Mouse (Mus musculus) forebrain, embryonic 14.5 days (tissue): ENCODE measurements around the gene Inf2. TPM values are rescaled to one million over a fixed set of nuclear protein-coding genes. Genes with fewer than 3 reads are reported as not detected.
A peak's percentile ranks its signal among the peaks of the same experiment; 100 is the strongest.

ENCODE experiments used
- ATAC-seq: fragments of 200-750 bp; cut with Nextera tagmentation; 2 replicates; pipeline ENCODE4 v1.8.0; 2017; ENCODE audit warnings: mild to moderate bottlenecking, moderate library complexity
- DNase-seq: peaks from one replicate; pipeline ENCODE4 v3.0.0-alpha.2; 2015; ENCODE audit warnings: low spot score
- H3K27ac ChIP-seq: fragments of 300-500 bp; sonication (generic); 2 replicates; pipeline ENCODE4 v1.5.1; 2014; ENCODE audit warnings: low read depth, mild to moderate bottlenecking, control low read depth, low read length, moderate library complexity
- H3K27me3 ChIP-seq: fragments of 300-500 bp; sonication (generic); replicated peaks from 2 replicates; pipeline ENCODE4 v1.6.1; 2014; ENCODE audit warnings: low read length, control low read depth, mixed read lengths; ENCODE audit not compliant: control insufficient read depth, insufficient read depth
- H3K36me3 ChIP-seq: fragments of 300-500 bp; sonication (generic); 2 replicates; pipeline ENCODE4 v1.6.1; 2014; ENCODE audit warnings: low read length, control low read depth; ENCODE audit not compliant: control insufficient read depth, insufficient read depth
- H3K4me1 ChIP-seq: fragments of 300-500 bp; sonication (generic); 2 replicates; pipeline ENCODE4 v1.6.1; 2014; ENCODE audit warnings: antibody characterized with exemption, low read length, control low read depth; ENCODE audit not compliant: control insufficient read depth, insufficient read depth
- H3K4me2 ChIP-seq: fragments of 300-500 bp; sonication (generic); 2 replicates; pipeline ENCODE4 v1.6.1; 2014; ENCODE audit warnings: mild to moderate bottlenecking, control low read depth, low read length
- H3K4me3 ChIP-seq: fragments of 300-500 bp; sonication (generic); 2 replicates; pipeline ENCODE4 v1.5.1; 2014; ENCODE audit warnings: low read depth, low read length, control low read depth
- H3K9ac ChIP-seq: fragments of 300-500 bp; sonication (generic); 2 replicates; pipeline ENCODE4 v1.6.1; 2014; ENCODE audit warnings: mild to moderate bottlenecking, low read length, control low read depth, moderate library complexity
- H3K9me3 ChIP-seq: fragments of 300-500 bp; sonication (generic); replicated peaks from 2 replicates; pipeline ENCODE4 v1.6.1; 2016; ENCODE audit warnings: low read length, control low read depth, mixed read lengths; ENCODE audit not compliant: control insufficient read depth
- WGBS: fragments of 180-500 bp; shearing (Covaris S2); extraction: QIAGEN DNeasy Blood & Tissue Kit; methylation state at CpG from one replicate; pipeline ENCODE4 v1.1.7; 2014; 5-methylcytosine and 5-hydroxymethylcytosine counted together
- polyA plus RNA-seq: library from polyadenylated mRNA; unstranded; fragments of >200 nt; fragmentation: Nextera tagmentation; extraction: Ambion mirVana; gene quantifications from 2 replicates; pipeline ENCODE4 v1.2.1, GENCODE M21; 2014

The Inf2 gene
- polyA plus RNA-seq, 1 experiment from 2014 or later = 2.6 TPM

GRCm38 (mm10) chr12:112560176-112560797 lies 28.3 kb upstream of the Inf2 start:
- no peak overlapping the region for H3K4me2 ChIP-seq
- ATAC-seq (no peak), DNase-seq (no peak)
- 55% methylated on average over 5 of the region's 5 CpGs for WGBS
- H3K4me3 ChIP-seq = no peak overlapping the region
- H3K4me1 ChIP-seq = no peaks in the 10 kb centered on the region
- H3K27ac ChIP-seq = no peak overlapping the region
- no peaks in the 10 kb centered on the region for H3K9me3 ChIP-seq
- H3K36me3 ChIP-seq = no peaks in the 10 kb centered on the region
- no peak overlapping the region for H3K9ac ChIP-seq
- no peaks in the 10 kb centered on the region for H3K27me3 ChIP-seq

- H3K9ac ChIP-seq = no peak overlapping the region
- no peak for DNase-seq
- 70% methylated on average over 3 of the region's 3 CpGs for WGBS
- H3K4me3 ChIP-seq = no peak overlapping the region
- no peaks in the 10 kb centered on the region for H3K36me3 ChIP-seq
- H3K9me3 ChIP-seq = no peaks in the 10 kb centered on the region
- H3K4me1 ChIP-seq = no peaks in the 10 kb centered on the region
- no peak overlapping the region for H3K4me2 ChIP-seq
- no peak overlapping the region for H3K27ac ChIP-seq
- H3K27me3 ChIP-seq = no peaks in the 10 kb centered on the region
- no peak for ATAC-seq
These were observed 27.4 kb upstream of the Inf2 start for GRCm38 (mm10) chr12:112561163-112561562.

- no peaks in the 10 kb centered on the region for H3K4me1 ChIP-seq
- no peaks in the 10 kb centered on the region for H3K9me3 ChIP-seq
- H3K9ac ChIP-seq = no peak overlapping the region
- no peak overlapping the region for H3K4me2 ChIP-seq
- WGBS = 87% methylated on average over 5 of the region's 5 CpGs
- no peaks in the 10 kb centered on the region for H3K27me3 ChIP-seq
- H3K36me3 ChIP-seq = no peaks in the 10 kb centered on the region
- H3K27ac ChIP-seq = no peak overlapping the region
- H3K4me3 ChIP-seq = no peak overlapping the region
- DNase-seq (no peak), ATAC-seq (no peak)
These were observed 26.1 kb upstream of the Inf2 start for GRCm38 (mm10) chr12:112562462-112562861.

GRCm38 (mm10) chr12:112563011-112563410 lies 25.6 kb upstream of the Inf2 start:
- no peak for ATAC-seq
- WGBS = 92% methylated on average over 6 of the region's 6 CpGs
- Histone ChIP-seq H3K27me3 (no peaks in the 10 kb centered on the region), H3K4me1 (no peaks in the 10 kb centered on the region), H3K4me2 (no peak overlapping the region), H3K9ac (no peak overlapping the region), H3K9me3 (no peaks in the 10 kb centered on the region), H3K27ac (no peak overlapping the region), H3K36me3 (no peaks in the 10 kb centered on the region), H3K4me3 (no peak overlapping the region)
- DNase-seq = no peak

- WGBS = 83% methylated on average over 8 of the region's 8 CpGs
- no peak for DNase-seq
- no peak for ATAC-seq
- H3K36me3 ChIP-seq = no peaks in the 10 kb centered on the region
- no peak overlapping the region for H3K4me2 ChIP-seq
- no peak overlapping the region for H3K4me3 ChIP-seq
- no peak overlapping the region for H3K27ac ChIP-seq
- H3K4me1 ChIP-seq = no peaks in the 10 kb centered on the region
- no peak overlapping the region for H3K9ac ChIP-seq
- H3K9me3 ChIP-seq = no peaks in the 10 kb centered on the region
- no peaks in the 10 kb centered on the region for H3K27me3 ChIP-seq
These were observed 18.4 kb upstream of the Inf2 start for GRCm38 (mm10) chr12:112570160-112570559.

GRCm38 (mm10) chr12:112571064-112571463 lies 17.5 kb upstream of the Inf2 start:
- H3K27ac ChIP-seq = no peak overlapping the region
- no peak overlapping the region for H3K4me3 ChIP-seq
- H3K9me3 ChIP-seq = no peaks in the 10 kb centered on the region
- no peaks in the 10 kb centered on the region for H3K36me3 ChIP-seq
- DNase-seq (no peak), ATAC-seq (no peak)
- no peaks in the 10 kb centered on the region for H3K27me3 ChIP-seq
- H3K9ac ChIP-seq = no peak overlapping the region
- H3K4me2 ChIP-seq = no peak overlapping the region
- H3K4me1 ChIP-seq = no peaks in the 10 kb centered on the region
- WGBS = 67% methylated on average over 6 of the region's 6 CpGs

- no peaks in the 10 kb centered on the region for H3K9me3 ChIP-seq
- no peak overlapping the region for H3K4me3 ChIP-seq
- no peaks in the 10 kb centered on the region for H3K4me1 ChIP-seq
- H3K27ac ChIP-seq = no peak overlapping the region
- no peak for ATAC-seq
- no peak overlapping the region for H3K4me2 ChIP-seq
- no peaks in the 10 kb centered on the region for H3K36me3 ChIP-seq
- no peaks in the 10 kb centered on the region for H3K27me3 ChIP-seq
- WGBS = 81% methylated on average over 8 of the region's 8 CpGs
- DNase-seq = no peak
- H3K9ac ChIP-seq = no peak overlapping the region
These were observed 13.2 kb upstream of the Inf2 start for GRCm38 (mm10) chr12:112575274-112575986.

- Histone ChIP-seq H3K4me3 (no peak overlapping the region), H3K9ac (no peak overlapping the region), H3K27me3 (no peaks in the 10 kb centered on the region), H3K27ac (no peak overlapping the region; the same call in 1 of the 2 replicates), H3K4me2 (no peak overlapping the region), H3K9me3 (no peaks in the 10 kb centered on the region), H3K4me1 (no peaks in the 10 kb centered on the region), H3K36me3 (no peaks in the 10 kb centered on the region)
- DNase-seq (peak; percentile 63), ATAC-seq (0 out of 2 replicates have a peak, but pooled peaks have one; percentile 10)
- 14% methylated on average over 6 of the region's 6 CpGs for WGBS
These were observed 12.2 kb upstream of the Inf2 start for GRCm38 (mm10) chr12:112576341-112576740.

- H3K4me1 ChIP-seq = no peaks in the 10 kb centered on the region
- no peak overlapping the region for H3K4me3 ChIP-seq
- H3K4me2 ChIP-seq = no peak overlapping the region
- DNase-seq = no peak
- no peaks in the 10 kb centered on the region for H3K27me3 ChIP-seq
- H3K9ac ChIP-seq = no peak overlapping the region
- 8% methylated on average over 3 of the region's 3 CpGs for WGBS
- no peak for ATAC-seq
- H3K9me3 ChIP-seq = no peaks in the 10 kb centered on the region
- no peaks in the 10 kb centered on the region for H3K36me3 ChIP-seq
- H3K27ac ChIP-seq = no peak overlapping the region; the same call in 1 of the 2 replicates
These were observed 11.8 kb upstream of the Inf2 start for GRCm38 (mm10) chr12:112576749-112577148.
